Mouse (Mus musculus) ES-E14 (cell line): ENCODE measurements at regions not wholly inside any gene's neighbourhood (a gene's known extent, or its start where the extent isn't known, plus 50 kb on each side); places are given as distances from the start of the nearest gene placed in this dataset.

Experiments used
- CHD2 ChIP-seq: IDR thresholded peaks from 2 replicates; pipeline ENCODE4 v1.6.1; 2014; ENCODE audit warnings: mild to moderate bottlenecking, low read depth, low read length, inconsistent platforms
- ZNF384 ChIP-seq: IDR thresholded peaks from 2 replicates; pipeline ENCODE4 v1.6.1; 2012; ENCODE audit warnings: low read depth, low read length, inconsistent platforms

DNA sequence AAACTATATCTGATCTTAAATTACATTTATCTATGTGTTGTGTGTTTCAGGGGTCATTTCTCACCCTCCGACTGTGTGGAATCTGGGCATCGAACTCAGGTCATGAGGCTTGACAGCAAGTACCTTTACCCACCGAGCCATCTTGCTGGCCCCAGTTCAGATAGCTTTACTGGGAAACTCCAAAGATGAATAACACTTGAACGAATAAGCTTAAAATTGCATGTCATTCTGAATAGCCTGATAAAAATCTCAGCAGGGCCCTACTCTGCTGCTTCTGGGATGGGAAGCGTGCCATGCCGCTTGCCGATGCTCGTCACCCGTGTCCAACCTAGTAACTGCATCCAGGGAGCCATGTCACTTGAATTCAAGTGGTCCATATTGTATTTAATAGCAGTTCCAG, 57.2 kb upstream of the Nfe2l2 start:
- TF ChIP-seq ZNF384, result no peak
- TF ChIP-seq CHD2, result no peak
